Mouse (Mus musculus) forebrain, embryonic 12.5 days (tissue): ENCODE results near the gene Frk. TPM values are rescaled to one million over a fixed set of nuclear protein-coding genes. Genes with fewer than 3 reads are reported as not detected.
A peak's percentile ranks its signal among the peaks of the same experiment; 100 is the strongest.
"Not testable (repeated sequence)": the region's sequence is repeated elsewhere in the genome, so short reads cannot be mapped to it uniquely, and the experiment has no call there.

ENCODE experiments used
- ATAC-seq: fragments of 200-750 bp; cut with Nextera tagmentation; 2 replicates; pipeline ENCODE4 v1.8.0; 2017; ENCODE audit warnings: moderate TSS enrichment; ENCODE audit not compliant: low FRiP score
- H3K27ac ChIP-seq: fragments of 300-500 bp; sonication (generic); 2 replicates; pipeline ENCODE4 v1.5.1; 2016; ENCODE audit warnings: mild to moderate bottlenecking
- H3K27me3 ChIP-seq: fragments of 300-500 bp; sonication (generic); 2 replicates; pipeline ENCODE4 v1.6.1; 2016; ENCODE audit warnings: mild to moderate bottlenecking
- H3K36me3 ChIP-seq: fragments of 300-500 bp; sonication (generic); replicated peaks from 2 replicates; pipeline ENCODE4 v1.6.1; 2016; ENCODE audit warnings: mild to moderate bottlenecking
- H3K4me1 ChIP-seq: fragments of 300-500 bp; sonication (generic); 2 replicates; pipeline ENCODE4 v1.6.1; 2016
- H3K4me2 ChIP-seq: fragments of 300-500 bp; sonication (generic); 2 replicates; pipeline ENCODE4 v1.6.1; 2016; ENCODE audit warnings: mild to moderate bottlenecking, moderate library complexity
- H3K4me3 ChIP-seq: fragments of 300-500 bp; sonication (generic); replicated peaks from 2 replicates; pipeline ENCODE4 v1.5.1; 2016; ENCODE audit warnings: mild to moderate bottlenecking
- H3K9ac ChIP-seq: fragments of 300-500 bp; sonication (generic); 2 replicates; pipeline ENCODE4 v1.6.1; 2016; ENCODE audit warnings: mild to moderate bottlenecking
- H3K9me3 ChIP-seq: fragments of 300-500 bp; sonication (generic); 2 replicates; pipeline ENCODE4 v1.6.1; 2016
- WGBS: fragments of 180-500 bp; shearing (Covaris S2); methylation state at CpG from one replicate; pipeline ENCODE4 v1.1.7; 2016; 5-methylcytosine and 5-hydroxymethylcytosine counted together
- polyA plus RNA-seq: library from polyadenylated mRNA; unstranded; fragments of >200 nt; fragmentation: Nextera tagmentation; extraction: Ambion mirVana; gene quantifications from 2 replicates; pipeline ENCODE4 v1.2.1, GENCODE M21; 2016

The Frk gene
- 2.2 and 3.1 TPM in 2 replicates for polyA plus RNA-seq

GRCm38 (mm10) chr10:34483297-34484013, at the start of gene Frk:
Gene Frk (plus strand): TSS chr10:34483399.
- Histone ChIP-seq H3K9me3 (no peaks in the 10 kb centered on the region), H3K4me3 (peak within 1 kb of the TSS; percentile 17; the same call in 1 of the 2 replicates), H3K27me3 (no peaks in the 10 kb centered on the region), H3K27ac (no peak within 1 kb of the TSS), H3K4me1 (no peaks in the 10 kb centered on the region), H3K36me3 (no peaks in the 10 kb centered on the region), H3K9ac (no peak within 1 kb of the TSS), H3K4me2 (peak within 1 kb of the TSS; percentile 21)
- WGBS: 39% methylated on average over 11 of the region's 11 CpGs
- no peak for ATAC-seq

GRCm38 (mm10) chr10:34434191-34434590, 49.0 kb upstream of the Frk start:
- not testable (repeated sequence) for H3K4me2 ChIP-seq, ATAC-seq, H3K36me3 ChIP-seq, H3K4me1 ChIP-seq, H3K27ac ChIP-seq, H3K4me3 ChIP-seq, H3K9ac ChIP-seq, H3K27me3 ChIP-seq, H3K9me3 ChIP-seq
- WGBS: 96% methylated on average over 6 of the region's 14 CpGs

GRCm38 (mm10) chr10:34449469-34449868, 33.7 kb upstream of the Frk start:
- H3K9ac ChIP-seq: no peak overlapping the region
- no peaks in the 10 kb centered on the region for H3K9me3 ChIP-seq
- 89% methylated on average over 1 of the region's 1 CpGs for WGBS
- no peaks in the 10 kb centered on the region for H3K36me3 ChIP-seq
- ATAC-seq: no peak
- no peaks in the 10 kb centered on the region for H3K4me1 ChIP-seq
- no peak overlapping the region for H3K27ac ChIP-seq
- no peaks in the 10 kb centered on the region for H3K27me3 ChIP-seq
- H3K4me2 ChIP-seq: no peak overlapping the region
- no peak overlapping the region for H3K4me3 ChIP-seq

DNA sequence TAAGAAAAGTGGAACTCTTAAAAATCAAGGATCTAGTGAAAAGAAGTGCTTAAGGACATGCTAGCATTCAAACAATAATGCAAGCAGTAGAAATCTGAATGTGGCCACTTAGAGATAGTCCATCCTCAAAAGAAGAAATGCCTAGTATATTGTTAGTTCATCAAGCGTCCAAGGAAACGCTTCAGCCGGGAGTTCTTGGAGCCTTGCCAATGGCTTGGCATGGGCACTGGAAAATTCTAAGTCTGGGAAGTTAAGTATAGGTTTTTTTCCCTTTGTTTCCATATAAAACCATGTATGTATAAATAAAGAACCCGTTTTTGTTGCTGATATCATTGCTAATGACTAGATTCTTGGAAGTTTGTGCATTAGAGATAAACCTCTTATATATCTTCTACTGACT, 21.7 kb upstream of the Frk start:
- H3K9me3 ChIP-seq: no peaks in the 10 kb centered on the region
- H3K27ac ChIP-seq: no peak overlapping the region
- no peaks in the 10 kb centered on the region for H3K36me3 ChIP-seq
- no peak overlapping the region for H3K9ac ChIP-seq
- H3K27me3 ChIP-seq: no peaks in the 10 kb centered on the region
- no peak overlapping the region for H3K4me2 ChIP-seq
- ATAC-seq: no peak
- WGBS: 73% methylated on average over 4 of the region's 4 CpGs
- H3K4me3 ChIP-seq: no peak overlapping the region
- H3K4me1 ChIP-seq: no peaks in the 10 kb centered on the region

- no peak for ATAC-seq
- H3K9ac ChIP-seq: no peak overlapping the region
- H3K9me3 ChIP-seq: no peaks in the 10 kb centered on the region
- no peaks in the 10 kb centered on the region for H3K27me3 ChIP-seq
- H3K4me2 ChIP-seq: no peak overlapping the region
- H3K4me3 ChIP-seq: no peak overlapping the region
- H3K36me3 ChIP-seq: no peaks in the 10 kb centered on the region
- 89% methylated on average over 4 of the region's 4 CpGs for WGBS
- no peaks in the 10 kb centered on the region for H3K4me1 ChIP-seq
- no peak overlapping the region for H3K27ac ChIP-seq
These were observed 18.9 kb upstream of the Frk start for GRCm38 (mm10) chr10:34464321-34464720.

DNA sequence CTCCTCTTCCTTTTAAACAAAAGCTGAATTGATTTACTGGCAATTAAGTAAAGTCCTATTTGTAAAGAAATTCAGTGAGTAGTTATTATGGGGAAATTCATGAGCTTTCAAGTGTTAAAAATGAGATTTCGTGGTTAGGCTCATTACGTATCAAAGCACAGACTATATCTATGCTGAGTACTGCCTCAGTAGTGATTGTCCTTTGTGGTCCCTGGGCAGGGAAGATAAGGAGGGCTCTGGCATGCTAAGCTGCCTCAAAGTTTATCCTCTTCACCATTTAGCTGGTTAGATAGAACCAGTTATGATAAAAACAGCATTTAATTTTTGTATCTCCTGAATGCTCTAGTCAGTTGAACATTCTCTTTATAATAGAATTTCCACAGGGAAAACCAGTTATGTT, 14.2 kb upstream of the Frk start:
- no peaks in the 10 kb centered on the region for H3K9me3 ChIP-seq
- no peaks in the 10 kb centered on the region for H3K4me1 ChIP-seq
- no peak overlapping the region for H3K4me2 ChIP-seq
- H3K27ac ChIP-seq: no peak overlapping the region
- ATAC-seq: no peak
- no peaks in the 10 kb centered on the region for H3K27me3 ChIP-seq
- 10% methylated on average over 2 of the region's 2 CpGs for WGBS
- H3K9ac ChIP-seq: no peak overlapping the region
- H3K4me3 ChIP-seq: no peak overlapping the region
- no peaks in the 10 kb centered on the region for H3K36me3 ChIP-seq

- Histone ChIP-seq H3K4me1 (no peaks in the 10 kb centered on the region), H3K9ac (no peak overlapping the region), H3K9me3 (no peaks in the 10 kb centered on the region), H3K4me2 (no peak overlapping the region), H3K27ac (no peak overlapping the region), H3K4me3 (no peak overlapping the region), H3K27me3 (no peaks in the 10 kb centered on the region), H3K36me3 (no peaks in the 10 kb centered on the region)
- no peak for ATAC-seq
- WGBS: 85% methylated on average over 4 of the region's 4 CpGs
These were observed 3.2 kb upstream of the Frk start for GRCm38 (mm10) chr10:34479942-34480455.

GRCm38 (mm10) chr10:34484014-34484411, 814 bp downstream of the Frk start:
- no peaks in the 10 kb centered on the region for H3K4me1 ChIP-seq
- H3K9ac ChIP-seq: no peak overlapping the region
- WGBS: 83% methylated on average over 14 of the region's 14 CpGs
- no peaks in the 10 kb centered on the region for H3K9me3 ChIP-seq
- no peaks in the 10 kb centered on the region for H3K27me3 ChIP-seq
- peak overlapping the region; percentile 21 for H3K4me2 ChIP-seq
- peak overlapping the region; percentile 17; the same call in 1 of the 2 replicates for H3K4me3 ChIP-seq
- H3K27ac ChIP-seq: no peak overlapping the region
- ATAC-seq: no peak
- H3K36me3 ChIP-seq: no peaks in the 10 kb centered on the region

DNA sequence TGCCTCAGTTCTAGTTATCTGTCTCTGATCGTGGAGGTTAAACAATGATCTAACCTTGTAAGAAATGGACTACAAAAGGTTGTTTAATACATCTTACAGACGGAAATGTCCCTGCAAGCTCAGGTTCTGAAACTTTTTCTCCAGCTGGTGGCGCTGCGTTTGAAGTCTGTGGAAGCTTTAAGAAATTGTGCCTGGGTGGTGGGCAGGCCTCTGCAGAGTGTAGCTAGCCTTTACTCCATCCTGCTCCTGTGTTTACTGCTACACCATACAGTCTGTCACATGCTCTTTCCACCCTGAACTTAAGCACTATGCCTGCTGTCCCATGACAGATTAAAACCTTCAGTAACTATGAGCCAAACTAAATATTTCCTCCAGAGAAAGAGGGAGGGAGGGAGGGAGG, 1.9 kb downstream of the Frk start:
- no peak overlapping the region for H3K4me3 ChIP-seq
- no peaks in the 10 kb centered on the region for H3K27me3 ChIP-seq
- no peaks in the 10 kb centered on the region for H3K36me3 ChIP-seq
- ATAC-seq: no peak
- H3K27ac ChIP-seq: no peak overlapping the region
- H3K9ac ChIP-seq: no peak overlapping the region
- 68% methylated on average over 4 of the region's 4 CpGs for WGBS
- no peaks in the 10 kb centered on the region for H3K9me3 ChIP-seq
- H3K4me1 ChIP-seq: no peaks in the 10 kb centered on the region
- no peak overlapping the region for H3K4me2 ChIP-seq

DNA sequence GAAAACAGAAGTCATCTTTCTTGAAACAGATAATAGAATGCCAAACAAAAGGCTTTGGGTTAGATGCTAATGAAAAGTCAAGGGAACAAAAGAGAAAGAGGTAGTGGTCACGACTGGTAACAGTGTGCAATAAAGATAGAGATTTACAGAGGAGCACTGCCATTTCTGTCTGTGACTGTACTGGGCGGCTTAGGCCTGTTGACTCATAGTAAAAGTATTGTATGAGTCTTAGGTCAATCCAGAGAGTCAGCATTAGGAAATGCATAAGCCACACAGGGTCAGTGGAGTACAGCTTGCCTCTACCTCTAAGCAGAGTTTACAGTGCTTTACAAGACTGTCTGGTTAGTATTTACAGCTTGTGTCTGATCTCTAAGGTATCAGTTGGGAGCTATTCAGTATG, 24.6 kb downstream of the Frk start:
- WGBS: 74% methylated on average over 2 of the region's 2 CpGs
- ATAC-seq: no peak
- no peak overlapping the region for H3K4me2 ChIP-seq
- no peaks in the 10 kb centered on the region for H3K9me3 ChIP-seq
- H3K27me3 ChIP-seq: no peaks in the 10 kb centered on the region
- H3K4me3 ChIP-seq: no peak overlapping the region
- H3K36me3 ChIP-seq: no peaks in the 10 kb centered on the region
- H3K27ac ChIP-seq: no peak overlapping the region
- H3K9ac ChIP-seq: no peak overlapping the region
- H3K4me1 ChIP-seq: no peaks in the 10 kb centered on the region

GRCm38 (mm10) chr10:34508593-34508992, 25.4 kb downstream of the Frk start:
- WGBS: 80% methylated on average over 1 of the region's 1 CpGs
- Histone ChIP-seq H3K4me1 (no peaks in the 10 kb centered on the region), H3K9ac (no peak overlapping the region), H3K36me3 (no peaks in the 10 kb centered on the region), H3K27ac (no peak overlapping the region), H3K27me3 (no peaks in the 10 kb centered on the region), H3K4me2 (no peak overlapping the region), H3K9me3 (no peaks in the 10 kb centered on the region), H3K4me3 (no peak overlapping the region)
- no peak for ATAC-seq

DNA sequence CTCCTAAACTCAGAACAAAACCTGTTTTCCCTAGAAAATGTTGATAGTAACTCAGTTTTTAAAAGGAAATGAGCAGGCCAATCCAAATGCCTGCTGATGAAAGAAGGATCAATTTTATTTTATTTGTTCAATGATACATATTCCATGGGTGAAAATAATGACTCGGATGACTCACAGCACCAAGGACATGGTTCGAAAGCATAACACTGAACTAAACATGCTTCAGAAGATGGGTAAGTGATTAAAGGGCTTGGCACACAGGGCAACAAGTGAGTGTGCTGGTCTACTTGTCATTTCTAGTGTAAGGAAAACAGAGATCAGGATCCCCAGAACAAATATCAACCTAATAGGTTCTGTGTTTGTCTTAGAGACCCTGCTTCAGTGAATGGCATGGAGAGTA, 26.1 kb downstream of the Frk start:
- 97% methylated on average over 2 of the region's 2 CpGs for WGBS
- no peak for ATAC-seq
- H3K4me2 ChIP-seq: no peak overlapping the region

GRCm38 (mm10) chr10:34511192-34511591, 28.0 kb downstream of the Frk start:
- WGBS: 81% methylated on average over 3 of the region's 3 CpGs
- H3K27ac ChIP-seq: no peak overlapping the region
- ATAC-seq: no peak
- H3K9ac ChIP-seq: no peak overlapping the region
- no peaks in the 10 kb centered on the region for H3K4me1 ChIP-seq
- H3K4me2 ChIP-seq: no peak overlapping the region
- no peaks in the 10 kb centered on the region for H3K9me3 ChIP-seq
- H3K36me3 ChIP-seq: no peaks in the 10 kb centered on the region
- no peaks in the 10 kb centered on the region for H3K27me3 ChIP-seq
- no peak overlapping the region for H3K4me3 ChIP-seq

More for the DNA sequence above, 26.1 kb downstream of the Frk start:
- no peaks in the 10 kb centered on the region for H3K9me3 ChIP-seq
- H3K4me3 ChIP-seq: no peak overlapping the region
- H3K27ac ChIP-seq: no peak overlapping the region
- H3K36me3 ChIP-seq: no peaks in the 10 kb centered on the region
- no peak overlapping the region for H3K9ac ChIP-seq
- H3K27me3 ChIP-seq: no peaks in the 10 kb centered on the region
- H3K4me1 ChIP-seq: no peaks in the 10 kb centered on the region
